Mouse (Mus musculus) cerebellum, adult 8-10 months (tissue): ENCODE results near the gene Serhl.
"Not testable (repeated sequence)": the region's sequence is repeated elsewhere in the genome, so short reads cannot be mapped to it uniquely, and the experiment has no call there.

ENCODE experiments used
- DNase-seq: peaks from one replicate; pipeline ENCODE4 v3.0.0; 2022

Serhl gene

GRCm38 (mm10) chr15:83085901-83086300 lies 3.4 kb upstream of the Serhl start:
- no peak for DNase-seq

- no peak for DNase-seq
Measured at GRCm38 (mm10) chr15:83086636-83087328, 2.5 kb upstream of the Serhl start.

GRCm38 (mm10) chr15:83088495-83089428 lies 544 bp upstream of the Serhl start:
- DNase-seq, result no peak

GRCm38 (mm10) chr15:83090874-83091273 lies 1.6 kb downstream of the Serhl start:
- DNase-seq, result no peak

GRCm38 (mm10) chr15:83093687-83094086 lies 4.4 kb downstream of the Serhl start:
- DNase-seq, result no peak

- DNase-seq, result no peak
Measured at GRCm38 (mm10) chr15:83095950-83096349, 6.6 kb downstream of the Serhl start.

GRCm38 (mm10) chr15:83099533-83100331 lies 10.4 kb downstream of the Serhl start:
- no peak for DNase-seq

GRCm38 (mm10) chr15:83100332-83100662 lies 11.0 kb downstream of the Serhl start:
- DNase-seq, result no peak

GRCm38 (mm10) chr15:83103111-83103510 lies 13.8 kb downstream of the Serhl start:
- no peak for DNase-seq

- no peak for DNase-seq
Measured at GRCm38 (mm10) chr15:83106426-83106825, 17.1 kb downstream of the Serhl start.

- DNase-seq, result no peak
Measured at GRCm38 (mm10) chr15:83107814-83108213, 18.5 kb downstream of the Serhl start.

GRCm38 (mm10) chr15:83111290-83111689 lies 22.0 kb downstream of the Serhl start:
- no peak for DNase-seq

GRCm38 (mm10) chr15:83111874-83112273 lies 22.6 kb downstream of the Serhl start:
- DNase-seq, result no peak

- peak; percentile 56 for DNase-seq
Measured at GRCm38 (mm10) chr15:83112898-83113297, 23.6 kb downstream of the Serhl start.

GRCm38 (mm10) chr15:83114106-83114505 lies 24.8 kb downstream of the Serhl start:
- no peak for DNase-seq

- no peak for DNase-seq
Measured at GRCm38 (mm10) chr15:83115071-83115470, 25.8 kb downstream of the Serhl start.

GRCm38 (mm10) chr15:83118360-83118759 lies 29.1 kb downstream of the Serhl start:
- DNase-seq, result peak; percentile 54

GRCm38 (mm10) chr15:83121709-83122565 lies 32.6 kb downstream of the Serhl start:
- peak; percentile 40 for DNase-seq

GRCm38 (mm10) chr15:83122566-83123145 lies 33.4 kb downstream of the Serhl start, which contains the start of gene Rrp7a:
TSS of gene Rrp7a (minus strand) at chr15:83122801.
- peak; percentile 89 for DNase-seq

- no peak for DNase-seq
Measured at GRCm38 (mm10) chr15:83124625-83125024, 35.3 kb downstream of the Serhl start.

- no peak for DNase-seq
Measured at GRCm38 (mm10) chr15:83126582-83126981, 37.3 kb downstream of the Serhl start.

GRCm38 (mm10) chr15:83127037-83127436 lies 37.7 kb downstream of the Serhl start:
- not testable (repeated sequence) for DNase-seq
